Mouse (Mus musculus) stomach, postnatal 0 days (tissue): Measurements from ENCODE around the gene Popdc2. TPM values are rescaled to one million over a fixed set of nuclear protein-coding genes. Genes with fewer than 3 reads are reported as not detected.

ENCODE experiments used
- ATAC-seq: fragments of 200-750 bp; cut with Nextera tagmentation; 2 replicates; pipeline ENCODE4 v1.8.0; 2017; ENCODE audit not compliant: low FRiP score, low TSS enrichment
- DNase-seq: peaks from one replicate; pipeline ENCODE4 v3.0.0-alpha.2; 2016; ENCODE audit warnings: low spot score
- H3K27ac ChIP-seq: fragments of 300-500 bp; sonication (generic); replicated peaks from 2 replicates; pipeline ENCODE4 v1.5.1; 2014; ENCODE audit warnings: mild to moderate bottlenecking, control low read depth
- H3K27me3 ChIP-seq: fragments of 300-500 bp; sonication (generic); 2 replicates; pipeline ENCODE4 v1.6.1; 2014; ENCODE audit warnings: low read length; ENCODE audit not compliant: control insufficient read depth, insufficient read depth
- H3K36me3 ChIP-seq: fragments of 300-500 bp; sonication (generic); 2 replicates; pipeline ENCODE4 v1.6.1; 2014; ENCODE audit warnings: low read length, mixed read lengths; ENCODE audit not compliant: control insufficient read depth, insufficient read depth
- H3K4me1 ChIP-seq: fragments of 300-500 bp; sonication (generic); replicated peaks from 2 replicates; pipeline ENCODE4 v1.6.1; 2014; ENCODE audit warnings: antibody characterized with exemption; ENCODE audit not compliant: control insufficient read depth, insufficient read depth
- H3K4me2 ChIP-seq: fragments of 300-500 bp; sonication (generic); replicated peaks from 2 replicates; pipeline ENCODE4 v1.6.1; 2014; ENCODE audit warnings: low read depth, mild to moderate bottlenecking, control low read depth, moderate library complexity
- H3K4me3 ChIP-seq: fragments of 300-500 bp; sonication (generic); 2 replicates; pipeline ENCODE4 v1.5.1; 2014; ENCODE audit warnings: low read depth, low read length, control low read depth
- H3K9ac ChIP-seq: fragments of 300-500 bp; sonication (generic); 2 replicates; pipeline ENCODE4 v1.6.1; 2014; ENCODE audit warnings: mild to moderate bottlenecking, low read length, control low read depth, mixed read lengths
- H3K9me3 ChIP-seq: fragments of 300-500 bp; sonication (generic); 2 replicates; pipeline ENCODE4 v1.6.1; 2016; ENCODE audit warnings: low read length; ENCODE audit not compliant: control insufficient read depth
- CTCF ChIP-seq: IDR thresholded peaks from 2 replicates; pipeline ENCODE4 v1.5.1; 2016; ENCODE audit warnings: antibody characterized with exemption, low read depth, mild to moderate bottlenecking, moderate library complexity
- EP300 ChIP-seq: optimal IDR thresholded peaks from 2 replicates; pipeline ENCODE3; 2016; ENCODE audit warnings: antibody characterized with exemption
- WGBS: fragments of 180-500 bp; shearing (Covaris S2); extraction: QIAGEN DNeasy Blood & Tissue Kit; methylation state at CpG from one replicate; pipeline ENCODE4 v1.1.7; 2014; 5-methylcytosine and 5-hydroxymethylcytosine counted together
- polyA plus RNA-seq: library from polyadenylated mRNA; unstranded; fragments of >200 nt; fragmentation: Nextera tagmentation; extraction: Ambion mirVana; gene quantifications from 2 replicates; pipeline ENCODE4 v1.2.1, GENCODE M21; 2015

The Popdc2 gene
- polyA plus RNA-seq, 1 experiment from 2014 or later: 11.5 TPM

- Histone ChIP-seq H3K36me3 (no peaks in the 10 kb centered on the region), H3K27ac (no peak overlapping the region), H3K9ac (no peak overlapping the region), H3K4me3 (no peak overlapping the region), H3K9me3 (no peaks in the 10 kb centered on the region), H3K27me3 (no peaks in the 10 kb centered on the region), H3K4me1 (no peaks in the 10 kb centered on the region; the same call in 1 of the 2 replicates), H3K4me2 (no peak overlapping the region)
- ATAC-seq (peak; percentile 43; the same call in 1 of the 2 replicates), DNase-seq (peak; percentile 49)
- 32% methylated on average over 13 of the region's 13 CpGs for WGBS
- TF ChIP-seq CTCF: no peak
- no peak for TF ChIP-seq EP300
These were observed 34.1 kb downstream of the Popdc2 start for GRCm38 (mm10) chr16:38396155-38396554.

- H3K27ac ChIP-seq: no peak overlapping the region
- no peaks in the 10 kb centered on the region for H3K36me3 ChIP-seq
- no peak for TF ChIP-seq EP300
- no peaks in the 10 kb centered on the region; the same call in 1 of the 2 replicates for H3K4me1 ChIP-seq
- DNase-seq (no peak), ATAC-seq (no peak)
- H3K4me3 ChIP-seq: no peak overlapping the region
- no peaks in the 10 kb centered on the region for H3K9me3 ChIP-seq
- no peak overlapping the region for H3K9ac ChIP-seq
- no peaks in the 10 kb centered on the region for H3K27me3 ChIP-seq
- H3K4me2 ChIP-seq: no peak overlapping the region
- whole genome bisulfite sequencing: 88% methylated on average over 6 of the region's 6 CpGs
These were observed 36.3 kb downstream of the Popdc2 start for GRCm38 (mm10) chr16:38398266-38398665.

- no peaks in the 10 kb centered on the region for H3K9me3 ChIP-seq
- H3K4me2 ChIP-seq: no peak overlapping the region
- WGBS: 78% methylated on average over 3 of the region's 3 CpGs
- H3K27ac ChIP-seq: no peak overlapping the region
- TF ChIP-seq CTCF (no peak), EP300 (no peak)
- H3K36me3 ChIP-seq: no peaks in the 10 kb centered on the region
- H3K4me1 ChIP-seq: no peaks in the 10 kb centered on the region; the same call in 1 of the 2 replicates
- no peaks in the 10 kb centered on the region for H3K27me3 ChIP-seq
- H3K4me3 ChIP-seq: no peak overlapping the region
- ATAC-seq (0 out of 2 replicates have a peak, but pooled peaks have one; percentile 5), DNase-seq (no peak)
- H3K9ac ChIP-seq: no peak overlapping the region
These were observed 37.1 kb downstream of the Popdc2 start for GRCm38 (mm10) chr16:38399076-38399475.

GRCm38 (mm10) chr16:38399531-38400231, 37.7 kb downstream of the Popdc2 start:
- Histone ChIP-seq H3K27ac (no peak overlapping the region), H3K4me3 (peak overlapping the region; percentile 8; the same call in 1 of the 2 replicates), H3K9me3 (no peaks in the 10 kb centered on the region), H3K9ac (peak overlapping the region; percentile 41), H3K27me3 (no peaks in the 10 kb centered on the region), H3K4me2 (peak overlapping the region; percentile 53), H3K4me1 (no peaks in the 10 kb centered on the region; the same call in 1 of the 2 replicates), H3K36me3 (no peaks in the 10 kb centered on the region)
- DNase-seq (peak; percentile 52), ATAC-seq (peak; percentile 84)
- 15% methylated on average over 17 of the region's 17 CpGs for WGBS
- TF ChIP-seq CTCF: no peak
- TF ChIP-seq EP300: no peak

GRCm38 (mm10) chr16:38400311-38400960, 38.4 kb downstream of the Popdc2 start:
- Histone ChIP-seq H3K9me3 (no peaks in the 10 kb centered on the region), H3K27ac (no peak overlapping the region), H3K4me2 (peak overlapping the region; percentile 53), H3K4me1 (no peaks in the 10 kb centered on the region; the same call in 1 of the 2 replicates), H3K36me3 (no peaks in the 10 kb centered on the region), H3K4me3 (no peak overlapping the region), H3K27me3 (no peaks in the 10 kb centered on the region), H3K9ac (peak overlapping the region; percentile 41)
- TF ChIP-seq CTCF (no peak), EP300 (no peak)
- DNase-seq (no peak), ATAC-seq (0 out of 2 replicates have a peak, but pooled peaks have one; percentile 12)
- WGBS: 70% methylated on average over 9 of the region's 9 CpGs

GRCm38 (mm10) chr16:38401468-38401867, 39.5 kb downstream of the Popdc2 start:
- Histone ChIP-seq H3K4me2 (no peak overlapping the region), H3K4me3 (no peak overlapping the region), H3K4me1 (no peaks in the 10 kb centered on the region; the same call in 1 of the 2 replicates), H3K27me3 (no peaks in the 10 kb centered on the region), H3K9ac (no peak overlapping the region), H3K36me3 (no peaks in the 10 kb centered on the region), H3K27ac (no peak overlapping the region), H3K9me3 (no peaks in the 10 kb centered on the region)
- ATAC-seq: no peak
- DNase-seq: no peak
- 87% methylated on average over 6 of the region's 6 CpGs for WGBS
- TF ChIP-seq CTCF: no peak
- TF ChIP-seq EP300: no peak
